Mouse (Mus musculus) erythroblast, embryonic 14.5 days (primary cell): ENCODE results near the gene Rcsd1.

Experiments
- GATA1 ChIP-seq: IDR thresholded peaks from 2 replicates; pipeline ENCODE4 v1.6.1; 2012; ENCODE audit warnings: low read length, inconsistent platforms, mixed read lengths
- TAL1 ChIP-seq: IDR thresholded peaks from 3 replicates; pipeline ENCODE4 v1.6.1; 2012; ENCODE audit warnings: low read length, inconsistent platforms, mixed read lengths

DNA sequence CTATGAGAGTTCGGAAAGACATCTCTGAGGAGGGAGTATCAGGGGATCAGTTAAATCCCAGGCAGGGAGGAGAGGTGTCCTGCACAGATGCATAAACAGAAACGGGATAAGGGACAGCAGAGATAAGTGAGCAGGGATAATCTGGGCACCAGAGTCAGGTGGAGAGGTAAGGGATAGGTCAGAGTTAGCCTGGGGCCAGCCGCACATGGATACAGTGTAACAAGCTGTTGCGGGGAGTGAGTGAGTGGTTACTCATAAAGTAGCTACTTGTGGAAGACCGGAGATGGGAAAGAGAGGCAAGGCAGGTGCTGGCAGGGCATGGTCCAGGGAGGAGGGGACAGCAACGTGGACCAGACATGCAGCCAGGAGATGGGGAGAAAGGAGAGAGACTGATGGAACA, 39.5 kb downstream of the Rcsd1 start:
- TF ChIP-seq TAL1 (no peak), GATA1 (no peak)
